Mouse (Mus musculus): ENCODE results near the gene Ush2a.

DNA sequence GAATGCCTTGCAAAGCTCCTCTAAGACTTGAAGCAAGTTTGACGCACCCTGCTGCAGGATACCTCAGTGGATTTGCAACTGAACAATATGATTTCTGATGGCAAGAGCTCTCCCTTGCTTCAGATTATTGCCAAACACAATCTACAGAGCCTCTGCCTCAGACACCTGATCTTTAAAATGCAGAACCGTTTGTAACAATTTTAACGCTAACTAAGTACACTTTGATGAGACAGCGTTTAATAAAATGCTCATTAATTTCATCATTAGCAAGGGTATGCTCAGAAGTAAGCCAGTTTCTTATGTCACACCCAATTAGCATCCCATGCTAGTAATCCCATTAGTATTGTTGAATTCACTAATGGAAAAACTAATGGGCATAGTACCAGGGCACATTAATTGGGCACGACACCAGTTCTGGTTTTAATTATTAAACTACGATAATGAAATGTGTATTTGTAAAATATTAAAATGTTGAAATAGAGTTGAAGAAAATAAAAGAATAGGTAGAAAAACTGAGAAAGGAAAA is 267.8 kb downstream of the Ush2a start:
- TF ChIP-seq CTCF (IDR thresholded peaks at IDR 0.05; ENCODE audit: low read depth, low read length) = no peak
- TF ChIP-seq POLR2AphosphoS5 (IDR thresholded peaks at IDR 0.05; ENCODE audit: insufficient replicate concordance, low read depth, low read length) = no peak
- TF ChIP-seq TAL1 (conservative IDR thresholded peaks at IDR 0.05; ENCODE audit: low read depth, low read length) = no peak
- no peak for TF ChIP-seq GATA1 (IDR thresholded peaks at IDR 0.05; ENCODE audit: borderline replicate concordance, low read length)
- no peak for TF ChIP-seq GATA2 (IDR thresholded peaks at IDR 0.05; ENCODE audit: borderline replicate concordance, low read depth, low read length)
